Mouse (Mus musculus): Measurements from ENCODE around the gene Irgq. TPM values are rescaled to one million over a fixed set of nuclear protein-coding genes. Genes with fewer than 3 reads are reported as not detected.

Gene Irgq
- polyA plus RNA-seq (2014; fragmentation: Illumina TruSeq; extraction: RNeasy Lipid Tissue Mini Kit (QIAGEN cat#74804); ENCODE audit: low read depth, low replicate concordance) = 13.0 TPM

GRCm38 (mm10) chr7:24530062-24530931 is at the start of gene Irgq:
Irgq (plus strand) TSS chr7:24530689.

GRCm38 (mm10) chr7:24481474-24482207 is 48.8 kb upstream of the Irgq start, which contains the start of gene Cadm4:
Cadm4 (plus strand) TSS chr7:24482023.

DNA sequence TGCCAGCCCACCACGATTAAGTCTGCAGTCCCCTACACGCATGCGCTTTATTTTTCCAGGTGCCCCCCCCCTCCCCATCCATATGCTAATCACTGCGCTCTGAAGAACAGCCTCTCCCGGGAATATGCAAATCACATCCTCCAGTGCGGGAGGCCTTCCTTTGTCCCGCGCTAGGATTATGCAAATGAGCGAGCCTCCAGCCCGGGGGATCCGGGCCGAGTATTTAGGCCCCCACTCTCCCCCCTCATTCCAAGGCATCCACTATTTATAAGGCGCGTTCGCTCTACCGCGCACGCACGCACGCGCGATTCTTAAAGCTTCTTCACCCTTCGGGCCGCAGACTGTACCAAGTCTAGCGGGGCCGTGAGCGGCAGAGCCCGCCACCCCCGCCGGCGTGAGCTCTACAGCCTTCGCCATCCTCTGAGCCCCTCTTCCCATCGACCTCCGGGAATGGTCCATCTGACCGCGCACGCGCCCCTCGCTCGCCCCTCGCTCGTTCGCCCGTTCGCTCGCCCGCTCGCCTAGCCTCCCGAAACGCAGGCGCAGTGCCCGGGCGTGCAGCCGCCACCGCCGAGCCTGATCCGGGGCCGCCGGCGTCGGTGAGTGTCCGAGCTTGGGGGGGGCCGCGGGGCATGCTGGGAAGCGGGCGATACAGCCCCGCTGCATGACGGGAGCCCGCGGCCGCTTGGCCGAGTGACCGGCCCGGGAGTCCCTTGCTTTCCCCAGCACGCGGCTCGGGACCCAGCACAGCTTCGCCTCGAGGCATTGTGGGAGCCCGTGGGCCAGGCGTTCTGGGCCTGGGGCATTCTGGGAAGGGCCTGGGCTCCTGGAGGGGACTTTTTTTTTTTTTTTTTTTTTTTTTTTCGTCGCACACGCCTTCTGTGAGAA is 23.4 kb upstream of the Irgq start, which contains the start of gene Zfp428:
TSS of gene Zfp428 (plus strand) at position 169 of the 888 bp plus-strand sequence.

GRCm38 (mm10) chr7:24512355-24512754 is 18.1 kb upstream of the Irgq start, which contains the start of gene AC161166.1:
AC161166.1 (minus strand) TSS chr7:24512455.

GRCm38 (mm10) chr7:24546068-24546614 is 15.7 kb downstream of the Irgq start, which contains the start of the genes Pinlyp and Xrcc1:
Pinlyp (minus strand) TSS chr7:24546118.
Xrcc1 (plus strand) TSS chr7:24546289.

GRCm38 (mm10) chr7:24587330-24588105 is 57.0 kb downstream of the Irgq start, which contains the start of the genes Ethe1 and Zfp575:
Ethe1 (plus strand) TSS chr7:24587543.
Zfp575 (minus strand) TSS chr7:24587641.

Other genes with a start within 250 kb of the Irgq start
- 4.2 TPM for gene Zfp61, start 229.5 kb upstream of the Irgq start, polyA plus RNA-seq (2014; fragmentation: Illumina TruSeq; extraction: RNeasy Lipid Tissue Mini Kit (QIAGEN cat#74804); ENCODE audit: low read depth, low replicate concordance)
- 1.5 TPM for gene Zfp94, start 214.0 kb upstream of the Irgq start, polyA plus RNA-seq (2014; fragmentation: Illumina TruSeq; extraction: RNeasy Lipid Tissue Mini Kit (QIAGEN cat#74804); ENCODE audit: low read depth, low replicate concordance)
- gene Tescl, start 196.8 kb upstream of the Irgq start, polyA plus RNA-seq (2014; fragmentation: Illumina TruSeq; extraction: RNeasy Lipid Tissue Mini Kit (QIAGEN cat#74804); ENCODE audit: low read depth, low replicate concordance) = not detected
- not detected for gene Lypd5, start 181.5 kb upstream of the Irgq start, polyA plus RNA-seq (2014; fragmentation: Illumina TruSeq; extraction: RNeasy Lipid Tissue Mini Kit (QIAGEN cat#74804); ENCODE audit: low read depth, low replicate concordance)
- not detected for gene Kcnn4, start 160.4 kb upstream of the Irgq start, polyA plus RNA-seq (2014; fragmentation: Illumina TruSeq; extraction: RNeasy Lipid Tissue Mini Kit (QIAGEN cat#74804); ENCODE audit: low read depth, low replicate concordance)
- not detected for gene Smg9, start 131.1 kb upstream of the Irgq start, polyA plus RNA-seq (2014; fragmentation: Illumina TruSeq; extraction: RNeasy Lipid Tissue Mini Kit (QIAGEN cat#74804); ENCODE audit: low read depth, low replicate concordance)
- not detected for gene Irgc1, start 78.4 kb upstream of the Irgq start, polyA plus RNA-seq (2014; fragmentation: Illumina TruSeq; extraction: RNeasy Lipid Tissue Mini Kit (QIAGEN cat#74804); ENCODE audit: low read depth, low replicate concordance)
- 1.9 TPM for gene Plaur, start 68.2 kb upstream of the Irgq start, polyA plus RNA-seq (2014; fragmentation: Illumina TruSeq; extraction: RNeasy Lipid Tissue Mini Kit (QIAGEN cat#74804); ENCODE audit: low read depth, low replicate concordance)
- gene Cadm4, start 48.7 kb upstream of the Irgq start, polyA plus RNA-seq (2014; fragmentation: Illumina TruSeq; extraction: RNeasy Lipid Tissue Mini Kit (QIAGEN cat#74804); ENCODE audit: low read depth, low replicate concordance) = 0.29 TPM
- not detected for gene Zfp428, start 23.7 kb upstream of the Irgq start, polyA plus RNA-seq (2014; fragmentation: Illumina TruSeq; extraction: RNeasy Lipid Tissue Mini Kit (QIAGEN cat#74804); ENCODE audit: low read depth, low replicate concordance)
- gene AC161166.1, start 18.2 kb upstream of the Irgq start, polyA plus RNA-seq (2014; fragmentation: Illumina TruSeq; extraction: RNeasy Lipid Tissue Mini Kit (QIAGEN cat#74804); ENCODE audit: low read depth, low replicate concordance) = not detected
- gene Pinlyp, start 15.4 kb downstream of the Irgq start, polyA plus RNA-seq (2014; fragmentation: Illumina TruSeq; extraction: RNeasy Lipid Tissue Mini Kit (QIAGEN cat#74804); ENCODE audit: low read depth, low replicate concordance) = not detected
- gene Xrcc1, start 15.6 kb downstream of the Irgq start, polyA plus RNA-seq (2014; fragmentation: Illumina TruSeq; extraction: RNeasy Lipid Tissue Mini Kit (QIAGEN cat#74804); ENCODE audit: low read depth, low replicate concordance) = 0.87 TPM
- 0.82 TPM for gene Ethe1, start 56.9 kb downstream of the Irgq start, polyA plus RNA-seq (2014; fragmentation: Illumina TruSeq; extraction: RNeasy Lipid Tissue Mini Kit (QIAGEN cat#74804); ENCODE audit: low read depth, low replicate concordance)
- gene Zfp575, start 57.0 kb downstream of the Irgq start, polyA plus RNA-seq (2014; fragmentation: Illumina TruSeq; extraction: RNeasy Lipid Tissue Mini Kit (QIAGEN cat#74804); ENCODE audit: low read depth, low replicate concordance) = not detected
- not detected for gene Phldb3, start 80.1 kb downstream of the Irgq start, polyA plus RNA-seq (2014; fragmentation: Illumina TruSeq; extraction: RNeasy Lipid Tissue Mini Kit (QIAGEN cat#74804); ENCODE audit: low read depth, low replicate concordance)
- not detected for gene Lypd3, start 105.9 kb downstream of the Irgq start, polyA plus RNA-seq (2014; fragmentation: Illumina TruSeq; extraction: RNeasy Lipid Tissue Mini Kit (QIAGEN cat#74804); ENCODE audit: low read depth, low replicate concordance)
- gene Tex101, start 146.0 kb downstream of the Irgq start, polyA plus RNA-seq (2014; fragmentation: Illumina TruSeq; extraction: RNeasy Lipid Tissue Mini Kit (QIAGEN cat#74804); ENCODE audit: low read depth, low replicate concordance) = not detected
- gene BC049730, start 178.6 kb downstream of the Irgq start, polyA plus RNA-seq (2014; fragmentation: Illumina TruSeq; extraction: RNeasy Lipid Tissue Mini Kit (QIAGEN cat#74804); ENCODE audit: low read depth, low replicate concordance) = not detected
- not detected for gene Gm4763, start 196.2 kb downstream of the Irgq start, polyA plus RNA-seq (2014; fragmentation: Illumina TruSeq; extraction: RNeasy Lipid Tissue Mini Kit (QIAGEN cat#74804); ENCODE audit: low read depth, low replicate concordance)
- gene Cd177, start 229.6 kb downstream of the Irgq start, polyA plus RNA-seq (2014; fragmentation: Illumina TruSeq; extraction: RNeasy Lipid Tissue Mini Kit (QIAGEN cat#74804); ENCODE audit: low read depth, low replicate concordance) = not detected
- gene Ceacam10, start 246.5 kb downstream of the Irgq start, polyA plus RNA-seq (2014; fragmentation: Illumina TruSeq; extraction: RNeasy Lipid Tissue Mini Kit (QIAGEN cat#74804); ENCODE audit: low read depth, low replicate concordance) = not detected